Mouse (Mus musculus): Measurements from ENCODE around the gene Colec11.

Colec11 gene

GRCm38 (mm10) chr12:28602259-28602658, 20.9 kb downstream of the Colec11 start:
- no peak for DNase-seq (ENCODE audit: low read depth)

- DNase-seq (ENCODE audit: low read depth), result no peak
These were observed 24.6 kb downstream of the Colec11 start for GRCm38 (mm10) chr12:28598526-28598991.

GRCm38 (mm10) chr12:28598110-28598509, 25.1 kb downstream of the Colec11 start:
- DNase-seq (ENCODE audit: low read depth), result no peak

- no peak for DNase-seq (ENCODE audit: low read depth)
These were observed 25.5 kb downstream of the Colec11 start for GRCm38 (mm10) chr12:28597699-28598098.

GRCm38 (mm10) chr12:28596851-28597250, 26.3 kb downstream of the Colec11 start:
- no peak for DNase-seq (ENCODE audit: low read depth)

GRCm38 (mm10) chr12:28590428-28590827, 32.7 kb downstream of the Colec11 start:
- no peak for DNase-seq (ENCODE audit: low read depth)

- DNase-seq (ENCODE audit: low read depth), result peak; percentile 65
These were observed 33.9 kb downstream of the Colec11 start for GRCm38 (mm10) chr12:28589090-28589868.

GRCm38 (mm10) chr12:28587949-28588348, 35.2 kb downstream of the Colec11 start:
- no peak for DNase-seq (ENCODE audit: low read depth)

- no peak for DNase-seq (ENCODE audit: low read depth)
These were observed 39.1 kb downstream of the Colec11 start for GRCm38 (mm10) chr12:28584036-28584435.

GRCm38 (mm10) chr12:28582423-28582822, 40.8 kb downstream of the Colec11 start, which contains the start of gene Allc:
Gene Allc (minus strand): TSS chr12:28582523.
- DNase-seq (ENCODE audit: low read depth), result no peak

- DNase-seq (ENCODE audit: low read depth), result no peak
These were observed 44.0 kb downstream of the Colec11 start for GRCm38 (mm10) chr12:28579132-28579531.

GRCm38 (mm10) chr12:28578147-28578546, 45.0 kb downstream of the Colec11 start:
- no peak for DNase-seq (ENCODE audit: low read depth)

GRCm38 (mm10) chr12:28575366-28576070, 47.7 kb downstream of the Colec11 start:
- DNase-seq (ENCODE audit: low read depth), result no peak

GRCm38 (mm10) chr12:28572241-28572640, 50.9 kb downstream of the Colec11 start:
- no peak for DNase-seq (ENCODE audit: low read depth)

- no peak for DNase-seq (ENCODE audit: low read depth)
These were observed 70.9 kb downstream of the Colec11 start, which contains the start of gene Dcdc2c for GRCm38 (mm10) chr12:28552299-28552698. Gene Dcdc2c (minus strand): TSS chr12:28552399.

GRCm38 (mm10) chr12:28551775-28552174, 71.4 kb downstream of the Colec11 start:
- no peak for DNase-seq (ENCODE audit: low read depth)

GRCm38 (mm10) chr12:28548887-28549286, 74.3 kb downstream of the Colec11 start:
- no peak for DNase-seq (ENCODE audit: low read depth)

Measured in c-Kit-positive CD71-negative TER-119-negative erythroid progenitor cells, embryonic 14.5 days (primary cell).